Mouse (Mus musculus) right cerebral cortex, postnatal 14 days (tissue): Measurements from ENCODE around the gene Samd4b.
"Not testable (repeated sequence)": the region's sequence is repeated elsewhere in the genome, so short reads cannot be mapped to it uniquely, and the experiment has no call there.

Source experiments
- DNase-seq: peaks from one replicate; pipeline ENCODE4 v3.0.0; 2022

Gene Samd4b

DNA sequence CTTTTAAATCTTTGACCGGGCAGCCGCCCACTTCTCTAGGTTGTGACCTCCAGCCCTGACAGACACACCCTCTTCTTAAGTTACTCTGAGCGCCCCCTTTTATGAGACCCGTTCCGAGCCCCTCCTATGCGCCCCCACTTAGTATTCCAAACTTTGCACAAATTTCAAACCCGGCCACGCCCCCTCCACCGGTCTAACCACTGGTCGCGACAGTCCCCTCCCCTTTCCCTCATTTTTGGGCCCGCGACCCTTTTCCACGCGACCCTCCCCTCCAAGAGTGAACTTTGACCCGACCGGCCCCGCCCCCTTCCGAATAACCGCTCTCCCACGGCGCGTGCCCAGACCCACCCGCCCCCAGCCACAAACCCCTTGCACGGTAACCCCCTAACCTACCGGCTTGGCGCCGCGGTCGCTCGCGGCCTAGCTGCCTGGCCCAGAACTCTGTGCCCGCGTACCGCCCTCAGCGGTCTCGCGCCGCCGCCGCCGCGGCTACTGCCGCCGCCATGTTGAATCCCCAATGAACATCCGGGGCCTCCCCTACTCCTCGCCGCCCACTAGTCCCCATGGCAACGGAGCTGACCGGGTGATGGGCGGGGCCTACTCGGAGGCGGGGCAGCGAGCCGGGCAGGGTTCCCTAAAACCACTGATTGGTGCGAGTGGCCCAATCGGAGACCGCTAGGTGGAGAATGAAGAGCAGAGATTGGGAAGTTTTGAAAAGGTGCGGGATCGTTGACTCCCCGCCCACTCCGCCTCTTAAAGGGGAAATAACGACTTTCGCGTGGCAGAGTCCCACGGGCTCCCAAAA, at the start of gene Samd4b, which contains the start of gene Pak4:
Gene Samd4b (minus strand): TSS at position 503 of the 805 bp plus-strand sequence.
Gene Pak4 (minus strand): TSS at position 544 of the 805 bp plus-strand sequence.
- peak; percentile 99 for DNase-seq

DNA sequence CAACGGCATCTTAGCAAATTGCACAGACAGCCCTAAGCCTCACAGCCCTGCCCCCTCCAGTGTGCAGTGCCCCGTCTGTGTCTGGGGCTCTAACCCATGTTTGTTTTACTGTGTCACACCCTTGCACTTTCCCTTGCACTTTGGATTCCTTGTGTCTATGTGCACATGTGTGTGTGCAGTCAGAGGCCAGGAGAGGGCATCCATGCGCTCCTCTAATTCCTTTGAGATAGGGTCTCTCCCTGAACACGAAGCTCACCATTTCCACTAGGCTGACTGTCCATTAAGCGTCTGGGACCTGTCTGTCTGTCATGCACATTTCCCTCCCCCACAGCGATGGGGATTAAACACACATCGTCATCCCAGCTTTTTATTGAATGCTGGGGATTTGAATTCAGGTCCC, 49.1 kb upstream of the Samd4b start:
- DNase-seq, result no peak

DNA sequence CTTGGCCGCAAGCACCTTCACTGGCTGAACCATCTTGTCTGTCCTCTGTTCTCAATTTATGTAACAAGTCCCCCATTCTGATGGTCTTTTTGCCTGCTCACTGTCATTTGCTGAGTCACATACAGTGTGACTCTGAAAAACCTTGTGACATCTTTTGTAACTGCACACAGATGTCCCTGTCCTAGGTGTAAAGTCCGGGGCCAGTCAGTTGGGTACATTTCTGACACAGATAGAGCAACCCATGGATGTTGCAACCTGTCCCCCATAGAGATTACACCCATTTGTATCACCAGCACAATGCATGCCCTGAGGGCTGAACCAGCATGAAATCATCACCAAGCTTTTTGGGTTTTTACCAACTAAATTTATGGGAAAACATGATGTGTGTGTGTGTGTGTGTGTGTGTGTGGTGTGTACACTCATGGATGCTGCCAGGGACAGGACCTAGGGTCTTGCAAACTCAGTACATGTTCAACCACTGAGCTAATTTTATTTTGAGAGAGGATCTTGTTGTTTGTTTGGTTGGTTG, 48.1 kb upstream of the Samd4b start:
- no peak for DNase-seq

DNA sequence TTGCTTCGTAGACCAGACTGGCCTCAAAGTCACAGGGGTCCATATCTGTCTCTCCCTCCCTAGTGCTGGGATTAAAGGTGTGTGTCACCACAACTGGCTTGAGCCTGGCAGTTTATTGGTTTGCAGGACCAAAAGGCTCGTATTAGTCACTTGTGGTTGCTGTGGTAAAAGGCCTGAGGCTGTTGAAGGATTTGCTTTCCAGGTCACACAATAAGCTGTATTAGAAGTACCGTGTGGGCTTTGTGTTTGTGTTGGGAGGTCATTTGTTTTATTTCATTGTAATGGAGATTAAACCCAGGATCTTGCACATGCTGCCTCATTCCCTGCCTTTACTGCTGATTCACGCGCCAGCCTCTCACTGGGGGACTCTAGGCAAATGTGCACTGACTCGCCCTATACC, 47.4 kb upstream of the Samd4b start:
- DNase-seq, result no peak

DNA sequence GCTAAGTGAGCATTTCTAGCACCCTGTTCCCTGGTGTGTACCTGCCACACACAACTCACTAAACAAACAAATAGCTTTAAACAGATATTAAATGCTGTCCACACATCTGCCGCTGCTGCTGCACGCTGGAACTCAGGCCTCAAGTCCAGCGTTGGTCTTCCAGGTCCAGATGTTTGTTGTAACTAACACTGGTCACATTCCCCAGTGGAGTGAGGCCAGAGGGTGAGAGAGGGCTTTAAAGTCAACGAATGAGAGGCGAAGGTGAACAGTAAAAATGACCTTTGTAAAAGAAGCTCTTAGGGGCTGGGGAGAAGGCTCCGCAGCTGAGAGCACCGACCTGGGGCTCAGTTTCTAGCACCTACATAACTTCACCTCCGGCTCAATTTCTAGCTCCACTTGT, 43.6 kb upstream of the Samd4b start:
- DNase-seq, result no peak

DNA sequence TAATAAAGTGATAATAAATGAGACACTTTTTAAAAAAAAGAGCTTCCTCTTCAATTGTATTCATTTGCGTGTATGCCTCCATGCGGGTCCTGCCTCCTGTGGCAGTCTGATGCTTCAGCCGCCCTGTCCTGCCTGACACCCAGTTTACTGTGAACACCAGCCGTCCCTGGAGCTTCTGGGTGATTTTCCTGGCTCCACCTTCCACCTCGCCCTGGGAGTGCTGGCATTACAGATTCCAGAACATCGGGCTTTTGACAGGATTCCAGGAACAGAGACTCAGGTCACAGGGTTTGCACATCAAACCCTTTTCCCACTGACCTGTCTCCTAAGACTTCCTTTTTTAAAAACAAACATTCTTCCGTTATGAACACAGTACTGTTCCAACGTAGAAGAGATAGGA, 39.6 kb upstream of the Samd4b start:
- DNase-seq, result no peak

DNA sequence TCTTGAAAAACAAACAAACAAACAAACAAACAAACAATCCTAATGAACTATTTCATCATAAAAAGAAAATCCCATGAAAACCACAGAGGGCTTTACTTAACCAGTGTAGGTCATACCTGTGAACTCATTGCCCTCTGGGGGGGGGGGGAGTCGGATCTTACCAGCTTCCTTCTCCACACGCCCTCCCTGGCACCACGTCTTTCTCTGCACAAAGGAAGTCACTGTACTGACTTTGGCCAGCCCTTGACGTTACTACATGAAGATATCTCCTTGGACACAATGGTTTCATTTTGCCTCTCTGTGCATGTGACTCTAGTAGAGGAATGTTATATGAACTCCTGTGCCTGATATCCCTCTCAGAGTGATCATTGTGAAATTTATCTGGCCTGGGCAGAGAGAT, 36.2 kb upstream of the Samd4b start:
- DNase-seq, result no peak

DNA sequence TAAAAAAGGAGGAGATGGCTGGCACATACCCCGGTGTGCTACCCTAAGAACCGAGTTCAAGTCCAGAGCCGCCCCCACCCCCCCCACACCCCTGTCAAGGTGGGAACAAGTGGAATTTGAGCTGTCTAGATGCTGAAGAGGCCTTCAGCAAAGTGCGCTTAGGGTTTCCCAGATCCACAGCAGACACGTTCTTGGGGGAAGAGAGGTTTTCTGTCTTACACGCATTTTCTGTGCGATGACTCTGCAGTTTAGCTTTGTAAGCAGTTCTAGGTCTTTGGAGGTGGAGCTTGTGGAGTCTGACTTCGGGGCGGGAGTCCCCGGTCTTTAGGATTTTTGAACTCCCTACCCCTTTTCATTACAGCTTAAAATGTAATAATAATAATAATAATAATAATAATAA, 33.1 kb upstream of the Samd4b start, which contains the start of gene Acp7:
Gene Acp7 (minus strand): TSS at position 260 of the 400 bp plus-strand sequence.
- no peak for DNase-seq

DNA sequence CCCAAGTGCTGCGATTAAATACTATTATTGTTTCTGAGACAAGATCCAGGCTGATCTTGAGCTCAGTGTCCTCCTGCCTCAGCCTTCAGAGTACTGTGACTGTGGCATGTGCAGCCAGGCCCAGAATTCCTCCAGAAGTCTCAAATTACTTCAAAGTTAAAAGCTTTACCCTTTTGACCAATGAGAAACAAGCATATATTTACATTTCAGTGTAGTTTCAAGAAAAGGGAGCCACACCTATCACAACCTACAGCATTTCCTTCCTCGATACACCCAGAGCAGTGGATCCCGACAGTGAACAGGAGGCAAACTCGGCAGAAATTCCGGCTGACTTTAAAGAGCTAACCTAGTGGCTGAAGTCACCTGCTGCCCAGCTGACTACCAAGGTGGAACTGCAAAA, 26.8 kb upstream of the Samd4b start:
- no peak for DNase-seq

DNA sequence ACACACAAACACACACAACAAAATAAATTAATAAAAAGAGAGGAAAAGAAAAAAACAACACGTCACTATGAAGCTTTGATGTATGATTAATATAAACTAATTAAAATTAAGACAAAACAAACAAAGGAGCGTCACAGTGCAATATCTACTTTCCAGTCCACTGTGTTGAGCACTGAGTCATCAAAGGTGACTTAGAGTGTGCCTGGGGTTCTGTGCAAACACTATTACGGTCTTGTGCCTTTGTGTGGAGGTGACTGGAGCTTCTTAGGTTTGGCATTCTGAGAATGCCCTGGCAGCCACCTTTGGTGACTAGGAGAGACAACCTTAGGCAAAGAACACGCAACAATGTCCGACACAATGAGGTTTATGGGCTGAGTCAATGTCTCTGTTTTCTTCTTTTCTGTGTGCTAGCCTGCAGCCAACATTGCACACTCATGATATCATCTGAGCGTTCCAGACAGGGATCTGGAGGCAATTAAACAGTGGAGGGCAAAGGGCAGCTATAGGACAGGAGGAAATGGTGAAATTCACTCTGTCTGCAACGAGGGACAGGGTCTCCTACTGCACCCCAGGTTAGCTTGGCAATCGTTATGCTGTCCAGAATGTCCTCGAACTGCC, 21.3 kb upstream of the Samd4b start:
- no peak for DNase-seq

DNA sequence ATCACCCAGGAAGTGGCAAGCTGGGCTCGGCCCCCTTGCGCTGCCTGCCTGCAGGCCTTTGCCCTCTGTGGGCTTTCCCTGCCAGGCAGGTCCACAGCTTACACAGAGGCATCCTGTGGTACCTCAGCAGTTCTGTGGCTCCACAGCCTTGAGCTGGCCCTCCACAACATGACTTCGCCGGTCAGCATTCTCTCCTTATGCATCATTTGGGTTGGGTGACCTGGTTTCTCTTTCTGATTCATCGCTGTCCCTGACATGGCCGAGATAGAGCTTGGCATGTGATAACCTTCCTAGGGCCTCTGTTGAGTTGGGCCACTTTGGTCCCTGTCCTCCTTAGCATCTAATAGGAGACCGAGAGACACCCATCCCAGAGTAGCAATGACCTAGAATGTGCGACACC, 8.0 kb upstream of the Samd4b start:
- no peak for DNase-seq

DNA sequence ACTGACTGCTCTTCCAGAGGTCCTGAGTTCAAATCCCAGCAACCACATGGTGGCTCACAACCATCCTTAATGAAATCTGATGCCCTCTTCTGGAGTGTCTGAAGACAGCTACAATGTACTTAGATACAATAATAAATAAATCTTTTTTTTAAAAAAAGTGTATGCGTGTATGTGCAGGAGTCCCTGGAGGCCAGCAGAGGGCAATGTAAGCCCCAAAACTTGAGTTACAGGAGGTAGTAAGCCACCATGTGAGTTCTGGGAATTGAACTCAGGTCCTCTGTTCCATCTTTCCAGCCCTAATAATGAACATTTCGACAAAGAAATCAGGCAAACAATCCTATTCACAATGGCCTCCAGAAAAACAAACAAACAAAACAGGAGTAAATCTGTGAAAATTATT, 5.8 kb upstream of the Samd4b start:
- not testable (repeated sequence) for DNase-seq

DNA sequence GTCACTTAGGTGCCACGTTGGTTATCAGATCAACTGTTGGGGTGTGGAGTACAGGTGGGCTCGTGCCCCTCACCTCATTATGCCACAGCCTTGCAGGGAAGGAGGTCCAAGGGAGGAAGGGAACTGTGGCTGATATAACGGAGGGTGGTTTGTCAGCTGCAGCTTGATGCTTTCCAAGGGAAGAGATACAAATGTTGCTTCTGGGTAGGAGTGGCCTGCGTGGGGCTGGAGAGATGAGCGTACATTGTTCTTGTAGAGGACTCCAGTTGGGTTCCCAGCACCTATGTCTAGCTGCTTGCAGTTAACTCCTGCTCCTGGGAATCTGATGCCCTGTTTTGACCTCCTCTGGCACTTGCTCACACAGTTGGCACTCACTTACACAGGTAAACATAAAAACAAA, 5.2 kb upstream of the Samd4b start:
- no peak for DNase-seq

DNA sequence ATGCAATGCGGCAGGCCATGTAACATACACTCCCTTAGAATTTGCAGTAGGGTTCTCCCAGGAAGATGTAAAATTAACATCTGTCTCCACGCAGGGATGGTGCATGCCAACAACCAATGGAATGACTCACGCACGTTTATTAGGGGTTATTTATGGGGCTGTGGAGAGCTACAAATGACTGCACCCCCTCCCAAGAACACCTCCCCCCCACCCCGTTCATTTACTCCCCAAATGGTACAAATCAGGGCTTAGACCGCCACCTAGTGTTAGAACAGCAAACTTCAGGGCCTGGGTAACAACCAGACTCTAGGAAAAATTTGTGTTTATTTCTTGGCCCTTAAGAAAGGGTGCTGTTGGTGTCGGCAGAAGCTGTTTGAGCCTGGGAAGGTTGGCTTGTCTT, 3.7 kb upstream of the Samd4b start:
- peak; percentile 68 for DNase-seq

DNA sequence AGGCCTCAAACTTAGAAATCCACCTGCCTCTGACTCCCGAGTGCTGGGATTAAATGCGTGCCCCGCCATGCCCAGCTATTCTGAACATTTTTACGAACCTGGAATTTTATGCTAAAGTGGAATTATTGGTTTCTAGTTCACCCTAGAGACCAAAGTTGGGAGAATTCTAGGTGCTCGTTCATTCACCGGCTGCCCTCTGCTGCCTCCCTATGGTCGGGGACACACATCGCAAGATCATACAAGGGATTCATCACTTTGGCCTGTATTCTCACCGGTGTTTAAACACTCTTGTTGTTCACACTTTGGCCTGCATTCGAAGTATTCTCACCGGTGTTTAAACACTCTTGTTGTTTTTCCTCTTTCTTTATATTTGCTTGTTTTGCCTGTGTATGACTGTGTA, 3.1 kb upstream of the Samd4b start:
- DNase-seq, result peak; percentile 68

DNA sequence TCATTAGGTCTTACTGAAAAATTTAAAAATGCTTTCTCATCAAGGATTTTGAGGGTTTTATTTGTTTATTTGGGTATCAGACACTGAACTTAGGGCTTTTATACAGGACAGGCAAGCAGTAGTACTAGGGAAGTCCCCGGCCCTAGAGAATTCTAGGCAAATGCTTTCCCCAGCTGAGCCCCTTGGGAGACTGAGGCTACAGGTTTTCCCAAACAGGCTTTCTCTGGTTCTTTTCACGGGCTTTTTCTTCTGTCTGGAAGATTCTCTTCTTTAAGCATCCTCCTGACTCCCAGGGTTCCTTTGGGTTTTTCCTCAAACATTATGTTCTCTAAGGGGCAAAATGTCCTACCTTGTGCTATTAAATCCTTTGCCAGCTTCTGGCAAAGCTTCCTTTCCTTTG, 1.0 kb upstream of the Samd4b start:
- no peak for DNase-seq

DNA sequence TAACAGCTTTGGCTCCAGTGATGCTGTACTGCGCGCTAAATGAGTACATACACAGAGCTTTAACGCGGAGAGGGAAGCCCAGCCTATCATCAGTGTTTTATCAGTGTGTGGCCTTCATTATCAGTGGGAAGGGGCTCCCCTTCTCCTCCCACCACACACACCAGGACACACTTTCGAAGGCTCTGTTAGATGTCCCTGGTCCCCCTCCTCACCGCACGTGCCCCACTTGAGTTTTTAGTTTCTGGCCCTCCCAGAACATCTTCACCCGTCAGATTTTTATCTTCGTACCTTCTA, 720 bp downstream of the Samd4b start:
- DNase-seq, result no peak

DNA sequence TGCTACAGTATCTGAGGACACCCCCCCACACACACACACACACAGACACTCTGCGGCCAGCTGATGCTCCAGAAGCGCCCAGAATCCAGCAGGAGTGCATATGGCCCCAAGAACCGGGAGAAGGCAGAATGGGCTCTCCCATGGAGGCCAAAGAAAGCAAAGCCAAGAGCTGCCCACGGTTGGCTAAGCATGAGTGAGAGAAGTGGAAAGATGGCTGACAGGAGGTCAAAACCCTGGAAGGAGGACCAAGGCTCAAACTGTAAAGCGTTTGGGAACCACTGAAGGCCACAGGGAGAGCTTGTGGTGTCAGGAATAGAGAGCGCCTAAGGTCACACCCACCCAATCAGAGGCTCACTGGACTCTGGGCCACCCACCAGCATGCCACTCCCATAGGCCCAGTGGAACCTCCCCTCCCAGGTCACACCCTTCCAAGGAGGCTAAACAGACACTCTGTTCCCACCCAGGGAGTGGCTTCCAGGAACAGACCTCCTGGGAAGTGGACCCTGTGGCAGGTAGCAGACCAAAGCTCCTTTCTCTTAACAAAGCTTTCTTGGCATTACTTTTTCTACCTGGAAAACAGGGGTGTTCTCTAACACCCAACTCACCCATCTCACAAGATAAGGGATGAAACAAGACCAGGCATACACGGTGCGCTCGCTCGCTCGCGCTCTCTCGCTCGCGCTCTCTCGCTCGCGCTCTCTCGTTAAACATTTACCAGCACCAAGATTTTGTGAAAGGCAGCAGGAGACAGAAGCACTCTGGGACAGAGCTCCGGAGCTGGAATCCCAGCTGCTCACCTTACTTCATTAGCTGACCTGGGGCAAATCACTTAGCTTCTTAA, 1.3 kb downstream of the Samd4b start:
- no peak for DNase-seq

DNA sequence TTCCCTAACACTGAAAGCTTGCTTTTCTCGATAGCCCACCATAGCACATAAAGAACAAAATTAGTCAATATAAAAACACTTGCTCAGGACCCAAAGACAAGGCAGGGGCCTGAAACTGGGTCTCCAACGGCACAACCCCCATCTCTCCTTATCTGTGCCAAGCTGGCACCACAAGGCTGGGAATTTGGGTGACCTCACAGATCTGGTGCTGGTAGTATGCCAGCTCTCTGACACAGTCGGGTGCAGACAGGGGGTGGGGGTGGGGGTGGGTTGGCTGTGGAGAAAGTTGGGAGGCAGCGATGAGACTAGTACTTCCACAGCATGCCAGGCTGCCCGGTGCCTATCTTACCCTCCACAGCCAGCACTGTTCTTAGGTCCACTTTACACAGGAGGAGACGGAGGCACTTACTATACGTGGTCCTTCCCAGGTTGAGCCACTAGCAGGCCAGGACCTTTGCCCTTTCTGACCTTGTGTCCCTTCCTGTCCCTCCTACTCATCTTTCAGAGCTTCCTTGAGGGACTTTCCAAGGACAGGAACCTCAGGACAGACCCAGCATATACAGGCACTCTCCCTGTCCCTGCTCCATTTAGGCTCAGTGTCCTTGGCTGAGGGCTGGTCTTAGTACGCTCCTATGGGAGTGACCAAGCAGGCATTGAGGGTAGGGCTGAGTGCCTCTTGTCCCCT, 2.1 kb downstream of the Samd4b start:
- no peak for DNase-seq

DNA sequence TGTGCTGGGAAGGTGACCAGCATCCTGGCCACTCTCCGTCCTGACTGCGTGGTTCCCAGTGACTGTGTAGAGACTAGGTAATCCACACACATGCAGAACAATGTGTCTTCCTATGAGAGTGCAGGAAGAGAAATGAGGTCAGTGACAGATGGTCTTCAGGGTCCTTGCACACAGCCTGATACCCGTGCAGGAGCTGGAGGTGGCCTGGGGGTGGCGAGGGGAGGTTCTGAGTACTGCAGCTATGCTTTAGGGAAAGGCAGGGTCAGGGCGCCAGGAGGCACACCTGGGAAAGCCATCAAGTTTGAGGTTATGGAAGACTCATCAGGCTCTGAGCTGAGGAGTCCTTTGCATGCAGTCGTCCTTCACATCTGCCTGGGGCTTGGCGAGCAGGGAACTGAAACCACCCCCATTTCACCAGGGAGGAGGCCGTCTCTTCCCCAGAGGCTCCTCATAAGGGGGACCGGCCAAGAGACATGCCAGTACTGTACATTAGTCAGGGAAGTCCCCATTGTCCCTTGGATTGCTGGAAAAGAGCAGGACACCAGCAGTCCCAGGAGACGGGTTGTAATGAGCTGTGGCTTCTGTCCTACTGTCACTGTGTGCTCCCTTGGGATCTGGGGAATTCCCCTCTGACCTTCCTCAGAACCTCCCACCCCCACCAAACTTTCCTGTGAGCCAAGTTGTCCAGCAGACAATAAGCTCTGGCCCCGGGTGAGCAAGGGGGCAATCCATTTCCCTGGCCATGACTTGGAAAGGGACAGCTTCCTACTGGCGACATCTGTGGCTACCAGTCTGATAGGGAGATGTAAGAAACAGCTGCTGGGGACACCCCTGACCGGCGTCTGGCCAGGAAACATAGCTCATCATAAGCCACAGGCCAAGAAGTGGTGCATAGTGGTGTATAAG, 4.5 kb downstream of the Samd4b start:
- no peak for DNase-seq

DNA sequence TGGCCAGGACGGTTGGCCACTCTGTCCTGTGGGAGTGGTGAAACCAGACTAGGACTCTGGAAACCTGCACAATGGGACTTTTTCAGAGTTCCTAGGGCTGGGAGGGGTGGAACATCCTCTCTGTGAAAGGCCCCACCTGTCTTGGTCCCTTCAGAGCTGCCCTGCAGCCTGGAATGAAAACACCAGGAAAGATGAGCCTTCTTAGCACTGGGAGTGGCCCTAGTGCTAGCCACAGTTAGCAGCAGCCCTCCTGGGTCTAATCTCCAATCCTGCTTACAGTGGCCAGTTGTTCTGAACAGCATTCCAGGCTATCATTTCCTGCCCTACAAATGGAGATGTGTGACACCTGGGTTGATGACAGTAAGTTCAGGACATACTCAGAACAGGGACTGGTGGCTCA, 6.1 kb downstream of the Samd4b start:
- no peak for DNase-seq

DNA sequence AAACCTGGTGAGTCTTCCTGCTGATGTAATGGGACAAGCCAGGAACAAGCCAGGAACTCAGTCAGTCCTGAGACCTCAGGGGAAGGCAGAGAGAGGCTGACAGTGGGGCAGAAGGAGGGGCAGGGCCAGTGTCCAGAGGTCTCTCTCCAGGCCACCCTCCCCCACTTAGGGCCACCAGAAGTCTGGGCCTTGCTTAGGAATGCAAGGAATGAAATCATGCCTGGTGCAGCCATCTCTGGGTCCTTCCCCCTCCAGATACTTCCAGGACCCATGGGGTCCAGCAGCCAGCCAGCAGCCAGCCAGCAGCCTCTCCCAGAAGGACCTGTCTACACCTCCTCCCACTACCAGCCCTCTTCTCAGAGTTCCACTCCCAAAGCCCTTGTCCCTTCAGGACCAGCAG, 10.3 kb downstream of the Samd4b start:
- no peak for DNase-seq
